Mouse (Mus musculus) stomach, postnatal 0 days (tissue): Measurements from ENCODE around the gene Brdt. TPM values are rescaled to one million over a fixed set of nuclear protein-coding genes. Genes with fewer than 3 reads are reported as not detected.

ENCODE experiments used
- ATAC-seq: fragments of 200-750 bp; cut with Nextera tagmentation; 2 replicates; pipeline ENCODE4 v1.8.0; 2017; ENCODE audit not compliant: low FRiP score, low TSS enrichment
- DNase-seq: peaks from one replicate; pipeline ENCODE4 v3.0.0-alpha.2; 2016; ENCODE audit warnings: low spot score
- H3K27ac ChIP-seq: fragments of 300-500 bp; sonication (generic); replicated peaks from 2 replicates; pipeline ENCODE4 v1.5.1; 2014; ENCODE audit warnings: mild to moderate bottlenecking, control low read depth
- H3K27me3 ChIP-seq: fragments of 300-500 bp; sonication (generic); 2 replicates; pipeline ENCODE4 v1.6.1; 2014; ENCODE audit warnings: low read length; ENCODE audit not compliant: control insufficient read depth, insufficient read depth
- H3K36me3 ChIP-seq: fragments of 300-500 bp; sonication (generic); 2 replicates; pipeline ENCODE4 v1.6.1; 2014; ENCODE audit warnings: low read length, mixed read lengths; ENCODE audit not compliant: control insufficient read depth, insufficient read depth
- H3K4me1 ChIP-seq: fragments of 300-500 bp; sonication (generic); replicated peaks from 2 replicates; pipeline ENCODE4 v1.6.1; 2014; ENCODE audit warnings: antibody characterized with exemption; ENCODE audit not compliant: control insufficient read depth, insufficient read depth
- H3K4me2 ChIP-seq: fragments of 300-500 bp; sonication (generic); replicated peaks from 2 replicates; pipeline ENCODE4 v1.6.1; 2014; ENCODE audit warnings: low read depth, mild to moderate bottlenecking, control low read depth, moderate library complexity
- H3K4me3 ChIP-seq: fragments of 300-500 bp; sonication (generic); 2 replicates; pipeline ENCODE4 v1.5.1; 2014; ENCODE audit warnings: low read depth, low read length, control low read depth
- H3K9ac ChIP-seq: fragments of 300-500 bp; sonication (generic); 2 replicates; pipeline ENCODE4 v1.6.1; 2014; ENCODE audit warnings: mild to moderate bottlenecking, low read length, control low read depth, mixed read lengths
- H3K9me3 ChIP-seq: fragments of 300-500 bp; sonication (generic); 2 replicates; pipeline ENCODE4 v1.6.1; 2016; ENCODE audit warnings: low read length; ENCODE audit not compliant: control insufficient read depth
- CTCF ChIP-seq: IDR thresholded peaks from 2 replicates; pipeline ENCODE4 v1.5.1; 2016; ENCODE audit warnings: antibody characterized with exemption, low read depth, mild to moderate bottlenecking, moderate library complexity
- EP300 ChIP-seq: optimal IDR thresholded peaks from 2 replicates; pipeline ENCODE3; 2016; ENCODE audit warnings: antibody characterized with exemption
- WGBS: fragments of 180-500 bp; shearing (Covaris S2); extraction: QIAGEN DNeasy Blood & Tissue Kit; methylation state at CpG from one replicate; pipeline ENCODE4 v1.1.7; 2014; 5-methylcytosine and 5-hydroxymethylcytosine counted together
- polyA plus RNA-seq: library from polyadenylated mRNA; unstranded; fragments of >200 nt; fragmentation: Nextera tagmentation; extraction: Ambion mirVana; gene quantifications from 2 replicates; pipeline ENCODE4 v1.2.1, GENCODE M21; 2015

Gene Brdt
- polyA plus RNA-seq, 1 experiment from 2014 or later = 1.1 TPM

- Histone ChIP-seq H3K9ac (no peak overlapping the region), H3K4me2 (peak overlapping the region; percentile 20; the same call in 1 of the 2 replicates), H3K27ac (peak overlapping the region; percentile 56), H3K36me3 (no peaks in the 10 kb centered on the region), H3K9me3 (no peaks in the 10 kb centered on the region), H3K27me3 (no peaks in the 10 kb centered on the region), H3K4me3 (no peak overlapping the region), H3K4me1 (peaks cover 6% of the 10 kb centered on the region)
- peak; percentile 86 for ATAC-seq
- 57% methylated on average over 16 of the region's 16 CpGs for WGBS
- no peak for DNase-seq
- no peak for TF ChIP-seq EP300
- no peak for TF ChIP-seq CTCF
Observed at GRCm38 (mm10) chr5:107295817-107296511, 35.0 kb upstream of the Brdt start.

DNA sequence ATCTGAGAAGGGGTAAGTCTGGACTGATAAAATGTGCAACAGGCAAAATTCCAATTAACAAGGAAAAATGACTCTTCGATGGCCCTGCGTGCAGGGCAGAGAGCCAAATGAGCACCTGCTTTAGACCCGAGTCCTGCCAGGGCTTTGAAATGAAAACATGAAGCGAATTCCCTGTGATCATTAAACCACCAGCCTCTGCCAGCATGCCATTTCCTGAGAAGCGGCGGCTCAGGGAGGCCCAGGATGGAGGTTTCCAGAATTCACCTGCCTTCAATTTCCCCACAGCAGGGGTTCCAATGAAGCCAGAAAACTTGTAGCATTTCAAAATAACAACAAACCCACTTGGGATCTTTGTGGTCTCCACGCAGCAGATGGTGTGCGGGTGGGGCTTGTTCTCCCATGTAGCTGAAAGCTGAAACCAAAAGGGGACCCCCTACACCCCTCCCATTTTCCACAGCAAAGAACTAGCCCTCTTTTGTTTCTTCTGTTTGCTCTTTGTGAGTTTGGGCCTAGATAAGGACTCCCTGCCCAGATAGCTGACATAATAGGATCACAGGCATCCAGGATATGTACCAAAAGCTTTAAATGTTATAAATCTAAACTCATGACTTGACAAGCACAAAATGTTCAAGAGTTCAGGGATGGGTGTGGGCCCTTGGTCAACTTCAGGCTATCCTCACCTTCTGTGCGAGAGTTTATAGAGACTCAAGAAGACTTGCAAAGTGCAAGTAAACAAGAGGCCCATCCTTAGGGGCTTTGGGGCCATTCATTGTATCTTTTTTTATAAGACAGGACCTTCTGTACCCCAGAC, 34.2 kb upstream of the Brdt start:
- TF ChIP-seq CTCF (no peak), EP300 (no peak)
- Histone ChIP-seq H3K9ac (no peak overlapping the region), H3K4me3 (no peak overlapping the region), H3K4me1 (peaks cover 6% of the 10 kb centered on the region), H3K4me2 (peak overlapping the region; percentile 20; the same call in 1 of the 2 replicates), H3K9me3 (no peaks in the 10 kb centered on the region), H3K27ac (peak overlapping the region; percentile 56), H3K27me3 (no peaks in the 10 kb centered on the region), H3K36me3 (no peaks in the 10 kb centered on the region)
- ATAC-seq (peak; percentile 55), DNase-seq (no peak)
- WGBS = 39% methylated on average over 9 of the region's 9 CpGs

GRCm38 (mm10) chr5:107298854-107299253, 32.1 kb upstream of the Brdt start:
- peaks cover 6% of the 10 kb centered on the region for H3K4me1 ChIP-seq
- no peak overlapping the region for H3K27ac ChIP-seq
- H3K4me3 ChIP-seq = no peak overlapping the region
- H3K9ac ChIP-seq = no peak overlapping the region
- WGBS = 71% methylated on average over 11 of the region's 11 CpGs
- ATAC-seq (no peak), DNase-seq (peak; percentile 9)
- TF ChIP-seq CTCF = no peak
- no peak overlapping the region for H3K4me2 ChIP-seq
- no peaks in the 10 kb centered on the region for H3K9me3 ChIP-seq
- H3K27me3 ChIP-seq = no peaks in the 10 kb centered on the region
- no peaks in the 10 kb centered on the region for H3K36me3 ChIP-seq

GRCm38 (mm10) chr5:107303350-107303861, 27.6 kb upstream of the Brdt start:
- H3K4me2 ChIP-seq = peak overlapping the region; percentile 15
- WGBS = 35% methylated on average over 11 of the region's 11 CpGs
- no peak overlapping the region for H3K27ac ChIP-seq
- no peaks in the 10 kb centered on the region for H3K9me3 ChIP-seq
- H3K27me3 ChIP-seq = no peaks in the 10 kb centered on the region
- no peaks in the 10 kb centered on the region for H3K36me3 ChIP-seq
- ATAC-seq = 0 out of 2 replicates have a peak, but pooled peaks have one; percentile 49
- no peaks in the 10 kb centered on the region for H3K4me1 ChIP-seq
- H3K4me3 ChIP-seq = 0 out of 2 replicates have a peak overlapping the region, but pooled peaks have one; percentile 2
- no peak overlapping the region for H3K9ac ChIP-seq
- DNase-seq = peak; percentile 49
- TF ChIP-seq EP300 (no peak), CTCF (peak; percentile 39)

DNA sequence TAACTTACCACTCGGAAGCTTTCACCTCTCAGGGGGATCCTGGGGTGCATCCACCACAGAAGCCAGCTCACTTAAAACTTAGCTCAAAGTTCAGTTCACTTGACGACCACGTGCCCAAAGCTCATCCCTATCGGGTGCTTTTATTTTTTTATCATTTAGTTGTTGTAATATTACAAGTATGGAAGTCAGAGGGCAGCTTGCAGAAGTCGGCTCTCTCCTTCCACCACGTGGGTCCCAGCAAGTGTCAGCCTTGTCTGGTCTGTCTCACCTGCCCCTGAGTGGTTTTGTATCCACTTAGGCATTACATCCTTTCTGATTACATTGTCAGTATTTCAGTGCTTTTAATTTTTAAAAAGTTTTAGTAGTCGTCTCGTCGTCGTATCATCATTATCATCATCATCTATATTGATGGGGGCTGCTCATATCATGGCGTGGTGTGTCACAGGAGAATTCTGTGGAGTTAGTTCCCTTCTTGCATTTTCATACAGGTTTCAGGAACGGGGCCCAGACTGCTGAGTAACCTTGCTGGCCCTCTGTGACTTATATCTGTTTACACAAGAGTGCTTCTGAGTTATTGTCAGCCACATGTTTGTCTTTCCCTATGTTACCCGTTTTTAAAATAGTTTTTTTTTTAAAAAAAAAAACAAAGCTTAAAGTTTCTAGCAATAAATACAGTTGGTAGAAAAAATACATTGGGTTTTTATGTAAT, 26.7 kb upstream of the Brdt start:
- no peaks in the 10 kb centered on the region for H3K27me3 ChIP-seq
- WGBS = 48% methylated on average over 13 of the region's 13 CpGs
- no peaks in the 10 kb centered on the region for H3K4me1 ChIP-seq
- no peak for TF ChIP-seq EP300
- no peak for TF ChIP-seq CTCF
- no peaks in the 10 kb centered on the region for H3K36me3 ChIP-seq
- ATAC-seq (no peak), DNase-seq (no peak)
- H3K4me3 ChIP-seq = no peak overlapping the region
- no peak overlapping the region for H3K27ac ChIP-seq
- H3K9ac ChIP-seq = no peak overlapping the region
- no peaks in the 10 kb centered on the region for H3K9me3 ChIP-seq
- H3K4me2 ChIP-seq = no peak overlapping the region
